Mouse (Mus musculus) heart, embryonic 12.5 days (tissue): ENCODE results near the gene Rabif. TPM values are rescaled to one million over a fixed set of nuclear protein-coding genes. Genes with fewer than 3 reads are reported as not detected.
"Not testable (repeated sequence)": the region's sequence is repeated elsewhere in the genome, so short reads cannot be mapped to it uniquely, and the experiment has no call there.

ENCODE experiments used
- ATAC-seq: fragments of 200-750 bp; cut with Nextera tagmentation; 2 replicates; pipeline ENCODE4 v1.8.0; 2017; ENCODE audit warnings: moderate TSS enrichment, moderate library complexity; ENCODE audit not compliant: insufficient number of reproducible peaks, low FRiP score
- H3K27ac ChIP-seq: fragments of 300-500 bp; sonication (generic); 2 replicates; pipeline ENCODE4 v1.5.1; 2016; ENCODE audit warnings: mild to moderate bottlenecking, moderate library complexity; ENCODE audit not compliant: poor library complexity, severe bottlenecking
- H3K27me3 ChIP-seq: fragments of 300-500 bp; sonication (generic); replicated peaks from 2 replicates; pipeline ENCODE4 v1.6.1; 2016; ENCODE audit warnings: mild to moderate bottlenecking, moderate library complexity
- H3K36me3 ChIP-seq: fragments of 300-500 bp; sonication (generic); 2 replicates; pipeline ENCODE4 v1.6.1; 2016; ENCODE audit warnings: mild to moderate bottlenecking, moderate library complexity
- H3K4me1 ChIP-seq: fragments of 300-500 bp; sonication (generic); replicated peaks from 2 replicates; pipeline ENCODE4 v1.6.1; 2016; ENCODE audit warnings: mild to moderate bottlenecking
- H3K4me2 ChIP-seq: fragments of 300-500 bp; sonication (generic); 2 replicates; pipeline ENCODE4 v1.6.1; 2016; ENCODE audit warnings: mild to moderate bottlenecking, moderate library complexity
- H3K4me3 ChIP-seq: fragments of 300-500 bp; sonication (generic); 2 replicates; pipeline ENCODE4 v1.5.1; 2016; ENCODE audit warnings: mild to moderate bottlenecking
- H3K9ac ChIP-seq: fragments of 300-500 bp; sonication (generic); 2 replicates; pipeline ENCODE4 v1.6.1; 2016; ENCODE audit warnings: mild to moderate bottlenecking, moderate library complexity
- H3K9me3 ChIP-seq: fragments of 300-500 bp; sonication (generic); replicated peaks from 2 replicates; pipeline ENCODE4 v1.6.1; 2016; ENCODE audit warnings: mild to moderate bottlenecking, moderate library complexity
- WGBS: fragments of 180-500 bp; shearing (Covaris S2); methylation state at CpG from one replicate; pipeline ENCODE4 v1.1.7; 2016; 5-methylcytosine and 5-hydroxymethylcytosine counted together
- polyA plus RNA-seq: library from polyadenylated mRNA; unstranded; fragments of >200 nt; fragmentation: Nextera tagmentation; extraction: Ambion mirVana; gene quantifications from 2 replicates; pipeline ENCODE4 v1.2.1, GENCODE M21; 2016

The Rabif gene
- polyA plus RNA-seq = 32.2 and 32.8 TPM in 2 replicates

DNA sequence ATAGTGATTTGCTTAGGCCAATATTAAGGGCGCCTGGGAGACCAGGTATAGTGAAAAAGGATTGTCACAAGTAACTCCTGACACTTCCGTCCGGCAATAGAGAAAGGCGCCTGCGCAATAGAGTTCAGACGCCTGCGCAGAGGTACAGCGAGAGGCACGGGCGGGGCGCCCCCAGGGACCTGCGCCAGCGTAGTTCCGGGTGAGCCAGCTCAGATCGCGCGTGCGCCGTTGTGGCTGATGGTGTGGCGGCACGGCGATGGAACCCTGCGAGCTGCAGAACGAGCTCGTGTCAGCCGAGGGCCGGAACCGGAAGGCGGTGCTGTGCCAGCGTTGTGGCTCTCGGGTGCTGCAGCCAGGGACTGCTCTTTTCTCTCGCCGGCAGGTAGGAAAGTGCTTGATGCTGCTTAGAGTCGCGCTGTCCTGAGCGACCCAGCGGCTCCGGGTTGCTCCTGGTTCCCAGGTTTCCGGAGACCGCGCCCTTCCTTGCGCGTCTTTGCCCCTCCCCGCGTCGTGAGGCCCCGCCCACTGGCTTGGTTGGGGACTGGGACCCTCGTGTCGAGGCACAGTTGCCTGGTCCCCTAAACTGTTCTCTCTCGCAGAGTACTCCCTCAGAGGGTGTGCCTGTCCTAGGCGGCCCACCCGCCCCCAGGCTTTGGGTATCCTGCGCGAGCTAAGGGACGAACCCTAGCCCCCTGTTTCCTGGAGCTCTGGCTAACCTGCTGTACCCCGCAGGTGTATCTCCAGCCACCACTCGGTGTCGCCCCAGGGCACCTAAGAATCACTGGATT is at the start of gene Rabif:
TSS of gene Rabif (plus strand) at position 221 of the 788 bp plus-strand sequence.
- peak within 1 kb of the TSS; percentile 75 for H3K4me2 ChIP-seq
- H3K9me3 ChIP-seq = no peaks in the 10 kb centered on the region
- under 1% methylated on average over 58 of the region's 58 CpGs for WGBS
- peak; percentile 98 for ATAC-seq
- H3K4me3 ChIP-seq = peak within 1 kb of the TSS; percentile 66
- peak within 1 kb of the TSS; percentile 75 for H3K9ac ChIP-seq
- H3K27ac ChIP-seq = peak within 1 kb of the TSS; percentile 93
- H3K36me3 ChIP-seq = peaks cover 16% of the 10 kb centered on the region
- no peaks in the 10 kb centered on the region for H3K27me3 ChIP-seq
- peaks cover 8% of the 10 kb centered on the region; the same call in 1 of the 2 replicates for H3K4me1 ChIP-seq

GRCm38 (mm10) chr1:134445418-134445817 is 49.0 kb upstream of the Rabif start:
- no peak overlapping the region for H3K4me3 ChIP-seq
- no peak overlapping the region for H3K4me2 ChIP-seq
- H3K4me1 ChIP-seq = no peaks in the 10 kb centered on the region
- no peak for ATAC-seq
- H3K36me3 ChIP-seq = no peaks in the 10 kb centered on the region
- 81% methylated on average over 2 of the region's 2 CpGs for WGBS
- no peaks in the 10 kb centered on the region for H3K9me3 ChIP-seq
- no peak overlapping the region for H3K9ac ChIP-seq
- no peak overlapping the region for H3K27ac ChIP-seq
- no peaks in the 10 kb centered on the region for H3K27me3 ChIP-seq

GRCm38 (mm10) chr1:134448537-134448936 is 45.9 kb upstream of the Rabif start:
- not testable (repeated sequence) for ATAC-seq, H3K9ac ChIP-seq, H3K36me3 ChIP-seq, H3K4me1 ChIP-seq, H3K27me3 ChIP-seq, H3K4me2 ChIP-seq, H3K27ac ChIP-seq, H3K4me3 ChIP-seq, H3K9me3 ChIP-seq
- WGBS = 70% methylated on average over 3 of the region's 3 CpGs

- 81% methylated on average over 4 of the region's 4 CpGs for WGBS
- H3K9ac ChIP-seq = no peak overlapping the region
- no peak overlapping the region for H3K4me3 ChIP-seq
- no peaks in the 10 kb centered on the region for H3K36me3 ChIP-seq
- ATAC-seq = no peak
- H3K4me2 ChIP-seq = no peak overlapping the region
- no peaks in the 10 kb centered on the region for H3K4me1 ChIP-seq
- no peaks in the 10 kb centered on the region for H3K27me3 ChIP-seq
- no peak overlapping the region for H3K27ac ChIP-seq
- H3K9me3 ChIP-seq = no peaks in the 10 kb centered on the region
Measured at GRCm38 (mm10) chr1:134450201-134450600, 44.2 kb upstream of the Rabif start.

- no peaks in the 10 kb centered on the region for H3K36me3 ChIP-seq
- whole genome bisulfite sequencing = 42% methylated on average over 3 of the region's 3 CpGs
- no peaks in the 10 kb centered on the region for H3K27me3 ChIP-seq
- no peaks in the 10 kb centered on the region for H3K9me3 ChIP-seq
- no peak overlapping the region for H3K27ac ChIP-seq
- no peak for ATAC-seq
- no peak overlapping the region for H3K4me3 ChIP-seq
- no peak overlapping the region for H3K4me2 ChIP-seq
- H3K4me1 ChIP-seq = peaks cover under 1% of the 10 kb centered on the region
- no peak overlapping the region for H3K9ac ChIP-seq
Measured at GRCm38 (mm10) chr1:134450986-134451385, 43.5 kb upstream of the Rabif start.

GRCm38 (mm10) chr1:134454904-134455824 is 39.3 kb upstream of the Rabif start, which contains the start of gene Klhl12:
Gene Klhl12, plus strand, starts transcription at chr1:134455531.
- Histone ChIP-seq H3K4me1 (peaks cover 4% of the 10 kb centered on the region), H3K36me3 (peaks cover 16% of the 10 kb centered on the region), H3K4me3 (peak within 1 kb of the TSS; percentile 72), H3K9ac (peak within 1 kb of the TSS; percentile 79), H3K27ac (peak within 1 kb of the TSS; percentile 65), H3K27me3 (no peaks in the 10 kb centered on the region), H3K4me2 (peak within 1 kb of the TSS; percentile 82), H3K9me3 (no peaks in the 10 kb centered on the region)
- peak; percentile 97 for ATAC-seq
- under 1% methylated on average over 61 of the region's 61 CpGs for WGBS

- Histone ChIP-seq H3K4me3 (peak overlapping the region; percentile 72), H3K9ac (peak overlapping the region; percentile 29; the same call in 1 of the 2 replicates), H3K36me3 (peaks cover 24% of the 10 kb centered on the region), H3K27ac (no peak overlapping the region), H3K4me2 (peak overlapping the region; percentile 82), H3K27me3 (no peaks in the 10 kb centered on the region), H3K4me1 (peaks cover 4% of the 10 kb centered on the region), H3K9me3 (no peaks in the 10 kb centered on the region)
- no peak for ATAC-seq
- WGBS = 19% methylated on average over 5 of the region's 5 CpGs
Measured at GRCm38 (mm10) chr1:134456060-134456459, 38.4 kb upstream of the Rabif start.

DNA sequence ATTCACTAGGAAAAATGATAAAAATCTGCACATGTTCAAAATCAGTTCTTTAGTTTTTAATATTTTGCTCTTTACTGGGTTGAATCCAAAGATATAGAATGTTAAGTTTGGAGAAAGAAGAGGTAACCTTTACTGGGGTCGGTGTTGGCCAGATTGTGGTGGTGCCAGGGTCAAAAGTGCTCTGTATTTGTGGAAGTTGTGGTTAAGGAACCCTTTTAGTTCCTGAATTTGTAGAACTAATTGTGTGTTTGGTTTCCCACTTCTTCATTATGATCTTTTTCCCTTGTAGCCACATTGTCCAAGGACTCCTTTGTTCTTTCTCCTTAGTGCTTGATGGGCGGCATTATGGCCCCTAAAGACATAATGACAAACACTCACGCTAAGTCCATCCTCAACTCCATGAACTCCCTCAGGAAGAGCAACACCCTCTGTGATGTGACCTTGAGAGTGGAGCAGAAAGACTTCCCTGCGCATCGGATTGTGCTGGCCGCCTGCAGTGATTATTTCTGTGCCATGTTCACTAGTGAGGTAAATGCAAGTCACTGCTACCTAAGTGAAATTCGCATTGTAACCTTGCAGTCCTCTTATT is 36.2 kb upstream of the Rabif start:
- H3K4me1 ChIP-seq = peaks cover 4% of the 10 kb centered on the region
- no peak for ATAC-seq

DNA sequence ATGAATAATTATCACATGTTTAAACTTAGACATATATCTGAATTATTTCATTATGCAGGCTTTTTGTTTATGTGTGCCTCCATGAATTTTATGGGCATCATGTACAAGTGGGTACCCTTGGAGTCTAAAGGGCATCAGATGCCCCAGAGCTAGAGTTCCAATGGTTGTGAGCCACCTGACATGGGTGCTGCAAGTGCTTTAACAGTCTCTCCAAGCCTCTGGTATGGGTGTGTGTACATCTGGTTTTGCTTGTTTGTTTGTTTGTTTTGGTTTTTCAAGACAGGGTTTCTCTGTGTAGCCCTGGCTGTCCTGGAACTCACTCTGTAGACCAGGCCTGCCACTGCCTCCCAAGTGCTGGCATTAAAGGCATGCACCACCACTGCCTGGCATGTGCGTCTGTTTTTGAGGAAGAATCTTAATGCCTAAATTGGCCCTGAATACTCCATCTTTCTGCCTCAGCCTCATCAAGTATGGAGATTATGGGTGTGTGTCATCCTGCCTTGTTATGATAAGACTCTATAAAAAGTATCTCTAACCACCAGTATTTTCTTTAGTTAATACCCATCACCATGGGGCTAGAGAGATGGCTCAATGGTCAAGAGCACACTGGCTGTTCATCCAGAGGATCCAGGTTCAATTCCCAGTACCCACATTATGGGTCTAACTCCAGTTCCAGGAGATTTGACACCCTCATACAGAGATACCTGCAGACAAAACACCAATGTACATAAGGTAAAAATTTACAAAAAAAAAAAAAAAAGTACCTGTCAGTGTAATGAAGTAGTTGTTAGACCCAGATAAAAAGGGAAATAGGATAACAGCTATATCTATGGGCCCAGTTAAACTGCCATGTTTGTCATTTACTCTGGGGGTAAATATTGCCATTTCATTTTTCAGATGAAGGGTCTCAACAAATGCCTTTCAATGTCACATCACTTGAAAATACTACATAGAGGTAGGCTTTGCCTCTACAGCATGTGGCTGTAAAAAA is 33.9 kb upstream of the Rabif start:
- ATAC-seq = no peak
- no peaks in the 10 kb centered on the region for H3K9me3 ChIP-seq
- H3K4me3 ChIP-seq = no peak overlapping the region
- WGBS = 80% methylated on average over 1 of the region's 1 CpGs
- H3K4me2 ChIP-seq = no peak overlapping the region
- no peaks in the 10 kb centered on the region for H3K27me3 ChIP-seq
- H3K27ac ChIP-seq = no peak overlapping the region
- H3K4me1 ChIP-seq = peaks cover 4% of the 10 kb centered on the region
- H3K36me3 ChIP-seq = peaks cover 53% of the 10 kb centered on the region
- H3K9ac ChIP-seq = no peak overlapping the region

More for the DNA sequence above, 36.2 kb upstream of the Rabif start:
- Histone ChIP-seq H3K9me3 (no peaks in the 10 kb centered on the region), H3K9ac (no peak overlapping the region), H3K27me3 (no peaks in the 10 kb centered on the region), H3K4me2 (no peak overlapping the region), H3K4me3 (no peak overlapping the region), H3K36me3 (peaks cover 38% of the 10 kb centered on the region), H3K27ac (no peak overlapping the region)
- 92% methylated on average over 7 of the region's 7 CpGs for WGBS

DNA sequence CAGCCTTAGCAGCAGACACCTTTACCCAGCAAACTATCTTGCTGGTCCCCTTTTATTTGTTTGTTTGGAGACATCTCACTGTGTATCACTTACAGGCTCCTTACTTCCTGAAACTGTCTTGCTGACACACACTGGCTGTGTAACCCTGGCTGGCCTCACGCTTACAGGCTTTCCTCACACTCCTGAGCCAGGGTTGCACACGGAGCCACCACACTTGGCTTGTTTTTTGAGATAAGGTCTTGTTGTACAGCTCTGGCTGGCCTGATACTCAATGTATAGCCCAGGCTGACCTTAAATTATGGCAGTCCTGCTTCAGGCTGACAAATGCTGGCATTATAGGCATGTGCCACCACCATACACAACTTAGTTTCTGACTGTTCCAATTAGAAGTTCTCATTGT is 9.8 kb upstream of the Rabif start:
- no peaks in the 10 kb centered on the region for H3K27me3 ChIP-seq
- no peak overlapping the region for H3K9ac ChIP-seq
- H3K4me1 ChIP-seq = no peaks in the 10 kb centered on the region
- H3K27ac ChIP-seq = no peak overlapping the region
- peaks cover 58% of the 10 kb centered on the region for H3K36me3 ChIP-seq
- no peak overlapping the region for H3K4me3 ChIP-seq
- ATAC-seq = no peak
- 79% methylated on average over 2 of the region's 2 CpGs for WGBS
- no peaks in the 10 kb centered on the region for H3K9me3 ChIP-seq
- H3K4me2 ChIP-seq = no peak overlapping the region
